Mouse (Mus musculus): ENCODE measurements at regions not wholly inside any gene's neighbourhood (a gene's known extent, or its start where the extent isn't known, plus 50 kb on each side); places are given as distances from the start of the nearest gene placed in this dataset.

DNA sequence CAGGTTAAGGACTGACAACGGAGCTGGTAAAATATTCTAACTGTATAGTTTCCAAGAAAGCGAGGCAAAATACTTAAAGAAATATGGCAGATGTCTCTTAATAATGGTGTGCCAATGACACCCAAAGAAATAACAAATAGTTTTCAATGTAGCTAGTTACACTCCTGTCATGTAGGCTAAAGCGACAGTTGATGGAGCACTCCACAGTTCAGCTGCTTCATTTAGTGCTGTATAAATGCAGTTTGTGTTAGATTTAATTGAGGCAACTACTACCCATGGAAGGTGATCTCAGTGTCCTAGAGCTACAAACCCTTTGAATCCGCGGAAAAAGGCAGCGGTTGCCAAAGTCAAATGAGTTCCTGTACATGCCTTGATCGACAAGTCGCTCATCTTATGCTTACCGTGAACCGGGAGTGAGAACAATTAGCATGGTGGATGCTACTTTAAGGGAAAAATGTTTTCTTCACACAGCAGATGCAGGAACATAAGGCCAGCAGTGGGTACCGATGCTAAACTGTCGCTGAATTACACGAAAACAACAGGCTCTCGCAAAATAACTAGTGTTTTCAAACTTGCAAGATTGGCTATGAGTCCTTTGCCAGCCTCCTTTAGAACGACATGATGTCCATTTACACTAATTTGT is 961.4 kb downstream of the Mat2b start:
- no peak for DNase-seq

DNA sequence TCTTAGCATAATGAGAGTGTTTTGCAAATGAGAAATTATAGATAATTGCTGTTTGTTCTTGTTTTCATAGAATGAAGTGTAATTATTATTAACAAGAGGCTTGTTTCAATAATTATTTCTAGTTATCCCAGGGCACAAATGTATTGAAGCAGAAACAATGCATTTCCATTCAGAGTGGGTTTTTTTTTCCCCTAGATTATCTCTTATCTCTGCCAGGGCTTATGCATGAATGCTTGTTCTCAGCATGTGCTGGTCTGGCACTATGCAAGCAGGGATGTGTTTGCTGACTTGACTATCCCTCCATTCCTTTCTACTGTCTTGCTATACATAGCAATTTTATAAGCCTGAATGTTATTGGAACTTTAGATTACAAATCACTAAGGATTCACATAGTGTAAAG is 971.4 kb downstream of the Mat2b start:
- no peak for DNase-seq

GRCm38 (mm10) chr11:39678521-39678920 is 1016.5 kb downstream of the Mat2b start:
- no peak for DNase-seq

GRCm38 (mm10) chr11:39653595-39653994 is 1041.4 kb downstream of the Mat2b start:
- DNase-seq = no peak

DNA sequence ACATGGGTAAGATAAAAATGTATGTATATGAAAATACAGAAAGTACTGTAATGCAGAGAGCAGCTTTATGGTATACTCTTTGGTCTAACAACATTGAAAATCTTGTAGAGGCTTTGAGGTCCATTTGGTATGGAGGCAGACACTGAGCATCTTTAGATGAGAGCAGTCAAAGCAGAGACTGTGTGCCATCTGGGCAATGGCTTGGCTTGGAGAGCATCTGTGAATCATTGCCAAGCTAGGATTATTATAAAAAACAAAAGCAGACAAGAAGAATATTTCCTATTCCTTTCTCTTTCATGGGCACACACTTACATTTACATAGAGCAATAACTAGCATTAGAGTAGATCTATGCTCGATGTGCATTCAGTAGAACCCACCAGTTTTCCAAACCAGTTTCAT is 1075.6 kb downstream of the Mat2b start:
- no peak for DNase-seq

GRCm38 (mm10) chr11:39615843-39616242 is 1079.2 kb downstream of the Mat2b start:
- no peak for DNase-seq

DNA sequence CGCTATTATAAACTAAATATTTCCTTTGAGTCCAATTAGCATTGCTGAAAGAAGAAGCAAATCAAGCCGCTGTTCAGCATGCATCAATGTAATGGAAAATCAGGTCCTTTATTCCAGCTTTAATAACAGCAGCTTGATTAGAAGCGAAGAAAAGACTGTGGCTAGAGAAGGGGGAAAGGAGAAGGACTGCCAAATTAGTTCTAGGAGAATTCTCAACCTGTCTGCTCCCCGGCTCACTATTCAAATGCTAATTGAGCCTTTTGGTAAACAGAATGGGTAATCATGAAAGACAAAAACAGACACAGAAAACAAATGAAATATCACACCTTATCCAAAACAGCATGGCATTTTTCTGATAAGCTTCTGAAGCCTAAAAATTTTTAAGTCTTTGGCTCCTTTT is 1098.5 kb downstream of the Mat2b start:
- DNase-seq = no peak

- DNase-seq = peak; percentile 9 to 66
These were observed 1106.2 kb downstream of the Mat2b start for GRCm38 (mm10) chr11:39588641-39589385.

DNA sequence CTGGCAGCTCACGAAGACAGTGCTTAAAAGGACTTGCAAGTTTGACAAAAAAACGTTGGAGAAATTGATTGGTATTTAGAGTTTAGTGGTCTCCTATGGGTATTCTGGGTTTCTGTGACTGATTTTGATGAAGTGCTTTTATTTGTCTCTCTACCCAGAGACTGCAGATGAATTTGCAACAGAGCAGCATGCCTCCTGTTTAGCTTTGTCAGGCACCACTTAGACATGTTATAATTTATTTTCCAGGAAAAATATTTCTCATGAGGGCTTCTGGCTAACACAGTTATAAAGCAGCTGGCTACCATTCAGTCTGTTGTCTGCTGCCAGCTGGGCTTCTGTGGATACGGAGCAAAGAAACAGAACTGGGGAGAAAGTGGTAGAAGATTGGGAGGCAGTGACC is 1136.7 kb downstream of the Mat2b start:
- no peak for DNase-seq

DNA sequence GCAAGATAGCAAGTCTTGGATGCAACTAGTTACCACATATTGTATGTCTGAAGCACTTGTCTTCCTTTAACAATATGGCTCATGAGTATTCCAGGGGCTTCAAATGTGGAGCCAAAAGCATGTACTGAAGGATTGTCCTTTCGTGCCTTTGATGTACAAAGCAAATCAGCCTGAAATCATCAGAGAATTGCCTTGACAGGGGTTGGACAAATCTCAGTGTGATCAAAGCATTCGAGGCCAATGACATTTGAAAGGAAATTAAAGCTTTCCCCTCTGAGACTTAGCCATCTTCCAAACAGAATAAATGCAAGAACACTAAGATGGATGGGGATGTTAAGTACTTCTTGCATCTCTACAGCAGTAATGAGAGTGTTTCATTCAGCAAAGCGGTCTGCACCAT is 1144.9 kb downstream of the Mat2b start:
- no peak for DNase-seq

DNA sequence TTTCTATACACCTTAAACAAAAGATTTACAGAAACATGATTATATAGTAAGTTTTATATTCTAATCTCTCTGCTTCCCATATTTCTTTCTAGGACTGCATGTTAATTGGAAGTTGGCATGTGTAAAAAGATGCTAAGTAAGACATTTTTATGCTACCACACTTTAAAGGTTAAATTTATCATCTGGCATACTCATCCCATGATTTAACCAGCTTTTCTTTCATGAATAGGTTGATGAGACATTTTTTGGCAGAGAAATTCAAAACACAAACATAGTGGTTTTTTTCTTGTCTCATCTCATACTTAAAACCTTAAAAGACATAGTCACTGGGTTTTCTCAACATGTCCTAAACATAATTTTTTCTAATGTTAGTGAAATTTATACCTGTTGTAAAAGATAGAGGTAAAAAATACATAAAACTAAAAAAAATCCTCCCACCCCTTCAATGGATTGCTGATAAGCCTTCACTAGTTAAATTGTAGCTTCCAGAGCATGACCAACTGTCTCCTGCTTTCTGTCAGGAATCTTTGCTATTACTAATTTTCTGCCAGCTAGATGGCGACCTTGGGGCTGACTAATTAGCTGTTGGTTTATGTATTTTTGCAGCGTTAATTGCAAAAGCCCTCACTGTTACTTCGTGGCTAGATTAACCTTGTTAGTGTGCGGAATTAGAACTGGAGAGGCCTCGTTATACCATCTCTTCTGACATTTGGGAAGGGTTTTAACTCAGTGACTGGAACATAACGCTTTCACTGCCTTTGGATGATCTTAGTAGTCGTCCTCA is 1169.9 kb downstream of the Mat2b start:
- DNase-seq = no peak

- DNase-seq = no peak
These were observed 1199.8 kb downstream of the Mat2b start for GRCm38 (mm10) chr11:39495253-39495652.

DNA sequence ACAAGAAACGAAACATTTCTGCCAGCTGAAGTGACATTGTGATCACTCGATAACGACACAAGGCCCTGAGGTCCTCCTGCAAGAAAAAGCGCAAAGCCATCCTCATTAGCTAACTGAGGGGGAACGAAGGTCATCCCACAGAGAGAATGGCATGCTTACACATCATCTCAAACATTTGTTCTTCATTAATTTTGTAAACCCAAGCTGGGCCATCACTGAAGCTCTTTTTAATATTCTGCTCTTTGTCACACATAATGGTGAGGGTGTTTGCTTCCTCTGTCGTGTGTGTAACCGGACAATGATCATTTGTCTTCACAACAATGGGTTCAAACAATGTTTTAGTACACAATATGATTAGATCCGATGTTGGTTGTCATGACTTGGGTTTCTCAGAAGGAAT is 1217.9 kb downstream of the Mat2b start:
- no peak for DNase-seq

DNA sequence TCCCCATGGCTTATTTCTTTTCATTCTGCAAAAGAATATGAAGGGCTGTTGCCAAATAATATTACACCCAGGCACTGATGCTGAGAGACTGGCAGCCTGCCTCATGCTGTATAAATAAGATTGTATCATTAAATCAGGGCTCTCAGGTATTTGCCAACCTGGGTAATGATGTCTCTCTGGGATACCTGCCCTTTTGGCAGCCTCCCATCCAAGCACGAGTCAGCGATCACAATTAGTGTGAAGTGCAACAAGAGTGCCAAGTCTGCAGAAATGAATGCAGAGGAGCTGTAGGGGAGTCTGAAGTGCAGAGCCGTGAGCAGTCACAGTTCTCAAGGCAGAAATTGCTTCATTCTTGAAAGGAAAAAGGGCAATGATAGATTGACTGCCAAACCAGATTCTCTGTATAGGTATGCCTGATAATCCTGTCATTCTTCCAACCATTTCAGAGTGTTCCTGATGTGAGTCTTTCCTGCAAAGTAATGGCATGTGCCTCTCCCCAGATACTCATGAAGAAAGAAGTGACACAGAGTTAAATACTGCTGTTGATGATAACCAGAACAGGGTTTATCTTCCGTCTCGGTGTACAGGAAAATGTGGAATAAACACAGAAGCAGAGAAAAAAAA is 1241.6 kb downstream of the Mat2b start:
- DNase-seq = peak in 1 of 2 experiments; percentile 8

DNA sequence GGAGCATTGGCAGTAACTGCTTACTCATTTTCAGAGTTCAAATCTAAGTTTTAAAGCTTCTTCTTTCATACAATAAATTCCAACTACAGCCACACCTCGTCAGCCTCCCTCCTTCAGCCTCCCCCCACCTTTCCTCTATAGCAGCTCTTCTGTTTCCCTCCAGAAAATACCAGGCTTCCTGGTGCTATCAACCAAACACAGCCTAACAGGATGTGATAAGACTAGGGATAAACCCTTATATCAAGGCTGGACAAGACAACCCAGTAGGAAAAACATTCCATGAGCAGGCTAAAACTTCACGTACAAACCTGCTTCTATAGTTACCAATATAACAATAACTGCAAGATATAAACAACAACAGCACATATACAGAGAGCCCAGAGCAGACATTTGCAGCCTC is 1248.6 kb downstream of the Mat2b start:
- no peak for DNase-seq

DNA sequence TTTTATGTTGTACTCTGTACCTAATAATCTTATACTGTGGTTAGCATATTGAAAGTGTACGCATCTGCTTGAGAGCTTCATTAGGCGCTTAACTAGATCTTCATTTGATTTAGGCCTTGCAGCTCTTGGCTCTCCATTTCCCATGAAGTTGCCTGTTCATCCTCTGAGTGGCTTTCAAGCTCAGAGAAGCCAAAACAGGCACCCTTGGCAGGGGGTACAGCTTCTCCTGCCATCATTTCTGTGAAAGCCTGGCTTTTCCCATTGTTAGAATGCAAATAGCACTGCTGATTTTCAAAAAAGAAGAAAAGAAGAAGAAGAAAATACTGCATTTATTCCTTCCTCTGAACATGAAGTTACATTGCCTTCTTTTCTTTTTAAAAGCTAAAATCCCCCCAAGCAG is 1283.3 kb downstream of the Mat2b start:
- DNase-seq = no peak

- DNase-seq = no peak
These were observed 1283.8 kb downstream of the Mat2b start for GRCm38 (mm10) chr11:39411182-39411581.

- no peak for DNase-seq
These were observed 1330.2 kb downstream of the Mat2b start for GRCm38 (mm10) chr11:39364827-39365226.

- no peak for DNase-seq
These were observed 1344.4 kb downstream of the Mat2b start for GRCm38 (mm10) chr11:39350616-39351015.

Measured in kidney, postnatal 36 days (tissue).